Mouse (Mus musculus) cortical plate, adult 2 months (tissue): Measurements from ENCODE around the gene 1700014D04Rik. TPM values are rescaled to one million over a fixed set of nuclear protein-coding genes. Genes with fewer than 3 reads are reported as not detected.
"Not testable (repeated sequence)": the region's sequence is repeated elsewhere in the genome, so short reads cannot be mapped to it uniquely, and the experiment has no call there.

Experiments
- H3K27ac ChIP-seq: fragments of 200-500 bp; 2 replicates; pipeline ENCODE4 v1.5.1; 2012; ENCODE audit warnings: low read length, control low read depth, inconsistent platforms; ENCODE audit not compliant: insufficient read depth
- H3K4me1 ChIP-seq: fragments of 200-500 bp; 2 replicates; pipeline ENCODE4 v1.6.1; 2011; ENCODE audit warnings: low read length; ENCODE audit not compliant: control insufficient read depth, insufficient read depth
- H3K4me3 ChIP-seq: fragments of 200-500 bp; 2 replicates; pipeline ENCODE4 v1.5.1; 2011; ENCODE audit warnings: mild to moderate bottlenecking, low read length, control low read depth; ENCODE audit not compliant: insufficient read depth
- CTCF ChIP-seq: fragments of 200-500 bp; IDR thresholded peaks from 2 replicates; pipeline ENCODE4 v1.5.1; 2011; ENCODE audit warnings: mild to moderate bottlenecking, control low read depth, low read length; ENCODE audit not compliant: insufficient read depth; ENCODE audit errors: extremely low read depth
- POLR2A ChIP-seq: fragments of 200-500 bp; IDR thresholded peaks from 2 replicates; pipeline ENCODE4 v1.6.1; 2011; ENCODE audit warnings: mild to moderate bottlenecking, low read length, control low read depth; ENCODE audit not compliant: insufficient read depth; ENCODE audit errors: extremely low read depth
- polyA plus RNA-seq: library from polyadenylated mRNA; depleted of rRNA; stranded (reverse); fragments of >200 nt; gene quantifications from 2 replicates; pipeline ENCODE4 v1.2.3, GENCODE M21; 2012; rRNA removed

The 1700014D04Rik gene
- polyA plus RNA-seq: 0.34 and 0.56 TPM in 2 replicates

DNA sequence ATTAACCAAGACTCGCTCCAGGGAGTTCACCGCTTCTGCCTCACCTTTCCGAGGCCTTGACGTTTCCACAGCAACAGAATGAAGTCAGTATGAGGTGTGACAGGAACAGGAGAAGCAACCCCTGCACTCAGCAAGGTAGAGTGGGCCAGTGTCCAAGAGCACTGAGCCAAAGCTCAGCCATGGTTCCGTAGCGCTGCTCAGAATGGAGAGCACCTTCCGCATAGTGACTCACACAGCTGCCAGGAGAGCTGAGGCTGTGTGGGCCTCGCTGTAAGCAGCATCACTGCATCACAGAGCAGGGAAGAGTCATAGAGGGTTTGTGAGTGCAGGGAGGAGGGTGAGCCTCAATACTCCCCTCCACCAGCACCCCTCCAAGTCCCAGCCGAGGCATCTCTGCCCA is at the start of gene 1700014D04Rik:
1700014D04Rik (minus strand) TSS at position 42 of the 400 bp plus-strand sequence.
- Histone ChIP-seq H3K4me1 (peaks cover 5% of the 10 kb centered on the region), H3K4me3 (no peak within 1 kb of the TSS), H3K27ac (peak within 1 kb of the TSS; percentile 4; the same call in 1 of the 2 replicates)
- no peak for TF ChIP-seq CTCF

DNA sequence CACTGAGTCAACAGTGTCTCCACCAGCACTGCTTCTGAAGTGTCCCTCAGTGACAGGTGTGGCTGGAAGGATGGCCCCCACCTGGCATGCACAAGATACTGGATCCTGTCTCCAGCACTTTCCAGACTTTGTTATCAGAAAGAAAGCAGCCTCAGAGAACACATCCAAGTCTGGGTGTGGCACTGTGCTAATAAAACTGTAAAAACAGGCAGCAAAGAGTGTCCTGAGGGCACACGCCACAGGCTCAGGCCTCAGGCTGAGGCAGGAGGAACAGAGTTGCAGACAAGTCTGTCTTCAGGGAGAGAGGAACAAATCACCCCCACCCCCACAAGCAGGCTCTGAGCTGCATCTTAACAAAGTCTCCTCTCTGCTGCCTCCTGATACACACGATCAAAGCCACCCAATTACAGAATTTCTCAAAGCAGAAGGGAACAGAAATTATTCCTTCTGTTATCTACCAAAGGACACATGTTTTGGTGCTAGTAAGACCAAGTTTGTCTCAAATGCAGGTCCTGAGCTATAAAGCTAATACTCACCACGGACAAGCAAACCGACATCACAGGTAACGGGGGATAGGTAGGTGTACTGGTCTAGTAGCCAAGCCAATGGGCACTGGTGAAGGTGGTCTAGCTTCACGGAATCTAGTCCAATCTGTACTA is 49.4 kb upstream of the 1700014D04Rik start:
- no peak overlapping the region for H3K27ac ChIP-seq
- no peak overlapping the region for H3K4me3 ChIP-seq
- no peak for TF ChIP-seq CTCF
- no peak for TF ChIP-seq POLR2A
- H3K4me1 ChIP-seq: no peaks in the 10 kb centered on the region; the same call in 1 of the 2 replicates

DNA sequence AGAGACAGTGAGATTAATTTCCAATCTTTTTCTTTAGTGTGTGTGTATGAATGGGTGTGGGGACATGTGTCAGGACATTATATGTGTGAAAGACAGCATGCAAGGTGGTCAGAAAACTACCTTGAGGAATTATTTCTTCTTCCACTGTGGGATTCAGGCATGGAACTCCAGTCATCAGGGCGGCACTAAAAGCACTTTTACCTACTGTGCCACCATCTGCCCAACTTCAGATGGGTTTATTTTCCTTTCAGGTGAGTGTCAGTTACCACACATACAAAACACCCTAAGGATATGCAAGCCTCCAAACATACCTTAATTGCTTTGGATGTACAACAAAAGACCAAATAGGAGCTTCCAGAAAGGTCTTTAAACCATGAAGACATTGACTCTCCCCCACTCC is 48.2 kb upstream of the 1700014D04Rik start:
- H3K4me1 ChIP-seq: no peaks in the 10 kb centered on the region
- H3K4me3 ChIP-seq: no peak overlapping the region
- no peak overlapping the region for H3K27ac ChIP-seq
- TF ChIP-seq CTCF: no peak
- no peak for TF ChIP-seq POLR2A

DNA sequence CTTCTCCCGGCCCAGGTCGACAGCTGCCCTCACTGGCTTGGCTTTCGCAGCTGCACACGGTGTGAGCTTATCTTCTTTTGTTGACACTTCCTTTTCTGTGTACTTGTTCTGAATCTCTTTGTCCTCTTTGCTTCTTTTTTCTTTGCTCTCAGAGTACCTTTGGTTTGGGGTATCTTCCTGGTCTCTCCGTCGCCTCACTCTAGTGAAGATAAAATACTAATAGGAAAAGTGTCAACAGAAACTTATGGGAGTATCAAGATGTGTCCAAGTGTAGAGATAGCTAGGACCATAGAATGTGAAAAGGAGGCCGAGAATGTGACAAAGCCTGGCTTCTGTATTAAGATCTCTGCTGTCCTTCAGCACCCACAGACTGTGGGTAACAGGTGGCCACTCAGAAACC is 35.6 kb upstream of the 1700014D04Rik start, which contains the start of gene Gm49354:
Gm49354 (minus strand) TSS at position 101 of the 400 bp plus-strand sequence.
- Histone ChIP-seq H3K27ac (no peak within 1 kb of the TSS), H3K4me3 (no peak within 1 kb of the TSS), H3K4me1 (no peaks in the 10 kb centered on the region)
- TF ChIP-seq POLR2A (no peak), CTCF (no peak)

DNA sequence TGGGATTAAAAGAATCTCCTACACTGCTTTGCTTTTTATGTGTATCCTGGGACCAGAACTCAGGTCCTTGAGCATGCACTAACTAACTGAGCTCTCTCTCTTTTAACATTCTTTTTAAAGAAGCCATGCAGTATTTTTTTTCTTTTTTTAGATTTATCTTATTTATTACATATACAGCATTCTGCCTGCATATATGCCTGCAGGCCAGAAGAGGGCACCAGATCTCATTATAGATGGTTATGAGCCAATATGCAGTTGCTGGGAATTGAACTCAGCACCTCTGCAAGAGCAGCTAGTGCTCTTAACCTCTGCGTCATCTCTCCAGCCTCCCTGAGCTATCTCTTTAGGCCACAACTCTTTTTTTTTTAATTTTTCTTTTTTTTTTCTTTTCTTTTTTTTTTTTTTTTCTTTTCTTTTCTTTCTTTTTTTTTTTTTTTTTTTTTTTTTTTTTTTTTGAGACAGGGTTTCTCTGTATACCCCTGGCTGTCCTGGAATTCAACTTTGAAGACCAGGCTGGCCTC is 33.3 kb upstream of the 1700014D04Rik start:
- H3K4me3 ChIP-seq, H3K27ac ChIP-seq, H3K4me1 ChIP-seq: not testable (repeated sequence)

DNA sequence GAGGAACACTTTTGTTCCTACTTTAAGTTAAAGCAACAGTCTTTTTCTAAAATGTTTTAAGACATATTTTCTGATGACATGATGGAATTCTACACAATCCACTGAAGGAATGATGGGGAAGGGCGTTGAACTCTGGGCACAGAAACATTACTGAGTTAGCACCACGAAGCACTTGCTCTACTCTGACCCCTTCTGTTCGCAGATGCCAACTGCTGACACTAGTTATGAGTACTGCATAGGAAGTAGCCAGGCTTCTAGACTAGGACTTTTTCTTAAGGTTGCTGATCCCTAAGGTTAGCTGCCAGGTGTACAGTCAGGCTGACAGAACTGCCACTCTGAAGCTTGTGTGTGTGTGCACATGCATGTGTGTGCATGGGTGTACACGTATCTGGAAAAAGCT is 32.7 kb upstream of the 1700014D04Rik start:
- TF ChIP-seq POLR2A (no peak), CTCF (0 out of 2 replicates have a peak, but pooled peaks have one; percentile 8)
- no peaks in the 10 kb centered on the region for H3K4me1 ChIP-seq

DNA sequence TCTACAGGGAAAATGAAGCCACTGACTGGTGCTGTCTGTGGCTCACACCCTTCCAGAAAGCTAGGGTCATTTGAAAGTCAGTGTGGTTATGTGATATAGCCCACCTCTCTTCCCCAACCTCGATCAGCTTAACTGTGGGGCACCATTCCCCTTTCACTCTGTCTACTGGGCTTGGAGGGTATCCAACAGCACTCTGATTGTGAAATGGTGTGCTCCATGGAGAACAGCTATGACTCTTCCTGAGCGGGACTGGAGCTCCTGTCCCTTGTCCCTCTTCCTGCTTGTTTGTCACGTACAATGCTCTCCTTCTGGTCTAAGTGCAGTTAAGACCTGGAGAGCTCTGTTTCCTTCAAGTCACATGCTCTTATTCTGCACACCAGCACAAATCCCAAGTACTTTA is 28.6 kb upstream of the 1700014D04Rik start:
- Histone ChIP-seq H3K27ac (no peak overlapping the region), H3K4me1 (peaks cover 2% of the 10 kb centered on the region; the same call in 1 of the 2 replicates), H3K4me3 (no peak overlapping the region)
- TF ChIP-seq POLR2A (no peak), CTCF (no peak)

More for the DNA sequence above, 32.7 kb upstream of the 1700014D04Rik start:
- Histone ChIP-seq H3K4me3 (no peak overlapping the region), H3K27ac (no peak overlapping the region)

DNA sequence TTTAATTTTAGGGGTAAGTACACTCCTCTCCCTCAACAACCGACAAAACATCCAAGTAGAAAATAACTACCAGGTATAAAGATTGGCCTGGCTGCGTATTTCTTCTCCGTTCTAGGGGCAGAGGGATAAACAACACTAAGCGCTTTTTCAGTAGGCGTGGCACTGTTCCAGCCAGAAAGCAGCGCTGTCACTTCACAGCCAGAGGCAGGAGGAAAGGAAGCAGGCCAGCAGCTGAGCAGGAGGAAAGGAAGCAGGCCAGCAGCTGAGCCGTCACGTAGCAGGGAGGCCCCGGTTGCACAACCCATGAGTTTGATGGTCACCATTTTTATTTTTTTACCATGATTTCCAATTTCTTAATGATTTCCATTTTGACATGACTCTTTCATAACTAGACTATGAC is 24.7 kb upstream of the 1700014D04Rik start:
- Histone ChIP-seq H3K27ac (peak overlapping the region; percentile 98; the same call in 1 of the 2 replicates), H3K4me3 (no peak overlapping the region; the same call in 1 of the 2 replicates), H3K4me1 (peaks cover 7% of the 10 kb centered on the region; the same call in 1 of the 2 replicates)
- TF ChIP-seq CTCF (no peak), POLR2A (peak; percentile 34; the same call in 1 of the 2 replicates)

DNA sequence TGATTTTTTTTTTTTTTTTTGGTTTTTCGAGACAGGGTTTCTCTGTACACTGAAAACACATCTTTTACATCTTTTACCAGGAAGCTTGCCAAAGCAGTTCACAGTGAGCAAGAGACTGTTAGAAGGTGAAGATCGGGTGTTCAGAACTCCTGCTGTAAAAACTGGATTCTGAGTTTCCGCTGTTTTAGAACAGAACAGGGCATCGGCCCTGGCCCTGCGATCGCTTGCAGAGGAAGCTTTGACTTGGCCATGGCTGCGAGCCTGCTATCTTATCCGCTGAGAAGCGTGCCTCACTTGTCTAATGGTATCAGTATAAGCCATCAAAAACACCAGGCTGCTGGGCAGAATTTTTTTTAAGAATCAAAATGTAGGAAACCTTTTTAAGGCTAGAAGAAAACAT is 24.3 kb upstream of the 1700014D04Rik start:
- Histone ChIP-seq H3K27ac (peak overlapping the region; percentile 98), H3K4me1 (peaks cover 7% of the 10 kb centered on the region; the same call in 1 of the 2 replicates), H3K4me3 (no peak overlapping the region; the same call in 1 of the 2 replicates)
- TF ChIP-seq POLR2A (no peak), CTCF (no peak)

DNA sequence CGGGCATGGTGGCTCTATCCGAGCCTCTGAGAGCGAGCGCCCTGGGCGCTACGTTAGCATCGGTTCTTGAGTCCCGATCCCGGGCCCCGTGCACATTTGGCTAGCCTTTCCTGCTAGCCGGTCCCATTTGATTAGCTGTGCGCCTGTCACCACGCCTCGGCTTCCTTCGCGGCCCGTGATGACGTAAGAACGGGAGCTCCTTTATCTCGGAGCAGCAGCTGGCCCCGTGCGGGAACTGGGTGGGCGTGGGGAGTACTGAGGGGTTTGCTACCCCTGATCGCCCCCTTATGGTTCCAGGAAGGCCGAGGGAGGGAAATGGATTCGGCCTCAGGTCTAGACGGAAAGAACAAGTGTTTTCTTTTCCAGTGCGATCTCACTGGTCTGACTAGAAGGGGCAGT is 23.6 kb upstream of the 1700014D04Rik start:
- Histone ChIP-seq H3K27ac (peak overlapping the region; percentile 98), H3K4me1 (peaks cover 7% of the 10 kb centered on the region; the same call in 1 of the 2 replicates), H3K4me3 (peak overlapping the region; percentile 76)
- TF ChIP-seq POLR2A: no peak; the same call in 1 of the 2 replicates
- no peak for TF ChIP-seq CTCF
